Mouse (Mus musculus): ENCODE results near the gene Prr5. TPM values are rescaled to one million over a fixed set of nuclear protein-coding genes. Genes with fewer than 3 reads are reported as not detected.

The Prr5 gene
- polyA plus RNA-seq, 1 experiment from 2014 or later: 65.4 TPM

DNA sequence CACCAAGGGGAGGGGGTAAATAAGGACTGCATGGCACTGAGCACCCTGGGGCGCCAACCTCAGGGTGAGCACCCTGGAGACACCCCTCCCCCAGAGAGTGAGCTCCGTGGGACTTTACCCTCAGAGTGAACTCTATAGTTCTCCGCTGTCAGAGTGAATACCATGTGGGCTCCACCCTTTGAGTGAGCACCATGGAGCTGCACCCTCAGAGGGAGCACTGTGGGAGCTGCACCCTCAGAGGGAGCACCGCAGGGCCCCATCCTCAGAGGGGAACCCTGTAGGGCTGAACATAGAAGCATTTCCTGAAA lies 2.8 kb downstream of the Prr5 start:
- H3K9ac ChIP-seq: no peak overlapping the region
- 59% methylated on average over 4 of the region's 4 CpGs for WGBS

DNA sequence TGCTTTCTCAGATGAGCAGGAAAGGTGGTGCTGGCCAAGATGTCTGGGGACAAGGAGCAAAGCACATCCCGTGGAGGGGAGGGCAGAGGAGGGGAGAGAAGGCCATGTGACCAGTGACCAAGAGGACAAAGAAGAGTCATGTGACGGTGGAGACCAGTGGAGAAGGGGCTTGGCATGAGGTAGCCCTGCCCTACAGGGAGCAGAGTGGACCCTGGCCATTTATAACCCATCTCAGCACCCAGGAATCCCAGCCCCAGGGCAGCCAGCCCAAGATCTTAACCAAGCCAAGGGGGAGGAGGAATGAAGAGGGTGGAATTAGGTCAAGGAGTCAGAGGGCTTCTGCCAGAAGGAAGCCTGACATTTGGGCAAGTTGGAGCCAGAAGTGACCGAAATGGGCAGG lies 3.2 kb downstream of the Prr5 start:
- peak; percentile 12 for ATAC-seq
- Histone ChIP-seq H3K9ac (no peak overlapping the region), H3K27me3 (replicated peaks) (no peaks in the 10 kb centered on the region), H3K9me3 (no peaks in the 10 kb centered on the region), H3K4me1 (replicated peaks) (peaks cover 38% of the 10 kb centered on the region), H3K4me2 (replicated peaks) (peak overlapping the region; percentile 14; the same call in 1 of the 2 replicates), H3K27ac (peak overlapping the region; percentile 54), H3K36me3 (no peaks in the 10 kb centered on the region), H3K4me3 (replicated peaks) (no peak overlapping the region)
- WGBS: 70% methylated on average over 3 of the region's 3 CpGs

More for the DNA sequence above, 2.8 kb downstream of the Prr5 start:
- no peaks in the 10 kb centered on the region for H3K27me3 ChIP-seq (replicated peaks)
- peak; percentile 29 for ATAC-seq
- peaks cover 36% of the 10 kb centered on the region for H3K4me1 ChIP-seq (replicated peaks)
- H3K36me3 ChIP-seq: no peaks in the 10 kb centered on the region
- H3K27ac ChIP-seq: peak overlapping the region; percentile 54
- peak overlapping the region; percentile 14; the same call in 1 of the 2 replicates for H3K4me2 ChIP-seq (replicated peaks)
- no peaks in the 10 kb centered on the region for H3K9me3 ChIP-seq
- no peak overlapping the region for H3K4me3 ChIP-seq (replicated peaks)

DNA sequence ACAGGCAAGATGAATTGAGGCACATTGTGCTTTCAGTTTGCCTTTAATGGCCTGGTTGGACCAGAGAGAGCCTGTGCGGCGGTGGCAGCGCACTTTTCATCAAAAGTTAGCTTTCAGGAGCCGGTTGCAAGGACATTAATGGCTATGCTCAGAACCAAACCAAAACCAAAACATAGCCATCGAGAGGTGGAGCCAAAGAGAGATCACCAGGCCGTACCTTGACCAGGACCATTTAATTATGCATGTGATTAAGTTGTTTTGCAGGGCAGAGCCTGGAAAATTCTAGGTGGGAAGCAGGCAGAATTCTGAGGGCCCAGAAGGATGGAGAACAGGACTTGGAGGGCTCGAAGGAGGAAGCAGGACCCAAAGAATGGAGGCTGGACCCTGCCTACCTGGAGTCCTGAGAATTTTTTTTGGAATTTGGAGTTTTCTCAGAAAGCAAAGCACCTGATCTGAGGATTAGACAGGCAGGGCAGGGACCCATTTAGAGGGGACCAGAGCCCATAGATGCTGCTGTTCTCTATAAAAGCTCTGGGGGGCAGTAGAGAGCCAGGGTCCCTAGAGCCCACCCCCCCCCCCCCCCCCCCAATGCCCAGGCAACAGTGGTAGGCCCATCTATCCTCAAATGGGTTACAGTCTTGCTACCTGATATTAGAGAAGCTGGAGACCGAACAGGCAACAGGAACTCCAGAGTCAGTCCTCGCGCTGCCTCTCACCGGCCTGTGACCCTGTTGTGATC lies 5.1 kb downstream of the Prr5 start:
- peak overlapping the region; percentile 83 for H3K27ac ChIP-seq
- H3K4me2 ChIP-seq (replicated peaks): peak overlapping the region; percentile 43
- no peaks in the 10 kb centered on the region for H3K36me3 ChIP-seq
- peaks cover 38% of the 10 kb centered on the region for H3K4me1 ChIP-seq (replicated peaks)
- no peaks in the 10 kb centered on the region for H3K9me3 ChIP-seq
- peak; percentile 1; the same call in 1 of the 2 replicates for ATAC-seq
- no peaks in the 10 kb centered on the region for H3K27me3 ChIP-seq (replicated peaks)
- H3K9ac ChIP-seq: no peak overlapping the region
- 73% methylated on average over 11 of the region's 11 CpGs for WGBS
- H3K4me3 ChIP-seq (replicated peaks): peak overlapping the region; percentile 20; the same call in 1 of the 2 replicates

DNA sequence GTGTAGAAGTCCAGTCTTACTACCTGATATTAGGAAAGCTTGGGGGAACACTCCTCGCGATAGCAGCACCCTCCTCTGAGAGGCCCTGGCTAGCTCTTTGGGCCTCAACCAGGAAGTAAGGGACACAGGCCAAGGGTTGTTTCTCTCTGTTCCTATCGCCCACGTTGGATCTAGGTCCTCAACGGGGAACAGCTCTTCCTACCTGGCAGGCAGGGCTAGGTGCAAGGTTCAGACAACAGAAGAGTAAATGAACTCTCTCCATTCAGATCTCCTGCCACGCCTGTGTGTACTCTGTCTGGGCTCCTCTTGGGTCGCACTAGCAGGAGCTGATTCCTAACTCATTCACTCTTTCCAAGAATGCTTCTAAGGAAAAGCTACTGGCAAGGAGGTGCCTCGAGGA lies 5.9 kb downstream of the Prr5 start:
- peak overlapping the region; percentile 44 for H3K4me2 ChIP-seq (replicated peaks)
- ATAC-seq: peak; percentile 87
- H3K36me3 ChIP-seq: no peaks in the 10 kb centered on the region
- H3K9me3 ChIP-seq: no peaks in the 10 kb centered on the region
- no peak overlapping the region for H3K4me3 ChIP-seq (replicated peaks)
- peak overlapping the region; percentile 92 for H3K27ac ChIP-seq
- H3K4me1 ChIP-seq (replicated peaks): peaks cover 40% of the 10 kb centered on the region
- 47% methylated on average over 8 of the region's 8 CpGs for WGBS
- H3K27me3 ChIP-seq (replicated peaks): no peaks in the 10 kb centered on the region
- peak overlapping the region; percentile 13; the same call in 1 of the 2 replicates for H3K9ac ChIP-seq

DNA sequence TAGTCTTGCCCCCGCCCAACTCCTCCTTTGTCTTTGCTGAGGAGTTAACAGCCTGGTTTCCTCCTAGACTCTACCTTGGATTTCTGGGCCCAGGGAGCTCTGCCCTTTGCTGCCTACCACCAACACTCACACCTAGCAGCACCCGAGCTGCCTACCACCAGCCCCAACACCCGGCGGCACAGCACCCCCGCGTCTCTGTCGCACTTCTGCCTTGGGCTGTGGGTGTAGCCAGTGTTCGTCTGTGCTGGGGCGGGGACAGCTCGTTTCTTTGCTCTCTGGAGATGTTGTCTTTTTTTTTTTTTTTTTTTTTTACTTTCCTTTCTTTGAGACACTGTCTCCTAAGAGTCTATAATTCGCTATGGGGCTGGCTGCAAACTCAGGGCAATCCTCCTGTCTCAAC lies 8.5 kb downstream of the Prr5 start:
- no peaks in the 10 kb centered on the region for H3K36me3 ChIP-seq
- peak overlapping the region; percentile 10; the same call in 1 of the 2 replicates for H3K27ac ChIP-seq
- H3K4me2 ChIP-seq (replicated peaks): no peak overlapping the region; the same call in 1 of the 2 replicates
- no peak overlapping the region for H3K4me3 ChIP-seq (replicated peaks)
- H3K9me3 ChIP-seq: no peaks in the 10 kb centered on the region
- 47% methylated on average over 11 of the region's 11 CpGs for WGBS
- no peak overlapping the region for H3K9ac ChIP-seq
- H3K4me1 ChIP-seq (replicated peaks): peaks cover 41% of the 10 kb centered on the region
- ATAC-seq: no peak
- no peaks in the 10 kb centered on the region for H3K27me3 ChIP-seq (replicated peaks)

GRCm38 (mm10) chr15:84679090-84679489 lies 9.7 kb downstream of the Prr5 start:
- H3K4me1 ChIP-seq (replicated peaks): peaks cover 50% of the 10 kb centered on the region
- no peak overlapping the region for H3K9ac ChIP-seq
- ATAC-seq: no peak
- no peak overlapping the region for H3K4me3 ChIP-seq (replicated peaks)
- H3K4me2 ChIP-seq (replicated peaks): no peak overlapping the region
- H3K36me3 ChIP-seq: no peaks in the 10 kb centered on the region
- no peaks in the 10 kb centered on the region for H3K9me3 ChIP-seq
- H3K27me3 ChIP-seq (replicated peaks): no peaks in the 10 kb centered on the region
- no peak overlapping the region for H3K27ac ChIP-seq
- 97% methylated on average over 4 of the region's 4 CpGs for WGBS

DNA sequence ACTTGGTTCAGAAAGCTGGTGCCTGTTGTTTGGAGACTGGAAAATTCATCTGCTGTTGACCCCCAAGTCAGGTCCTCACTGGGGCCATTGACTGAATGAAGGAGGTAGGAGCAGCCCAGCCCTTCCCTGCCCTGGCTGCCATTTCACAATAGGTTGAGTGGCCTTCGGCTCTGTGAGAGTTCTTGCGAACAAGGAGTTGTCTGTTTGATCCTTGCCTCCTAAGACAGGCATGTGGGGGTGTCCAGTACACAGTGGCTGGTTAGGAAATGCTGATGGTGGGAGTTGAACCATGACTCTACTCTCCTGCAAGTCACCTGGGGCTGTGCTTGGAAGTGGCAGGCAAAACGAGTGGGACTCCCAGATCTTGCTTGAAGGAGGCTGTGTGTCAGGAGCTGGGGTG lies 10.4 kb downstream of the Prr5 start:
- no peak overlapping the region for H3K4me2 ChIP-seq (replicated peaks)
- WGBS: 73% methylated on average over 3 of the region's 3 CpGs
- no peaks in the 10 kb centered on the region for H3K36me3 ChIP-seq
- no peaks in the 10 kb centered on the region for H3K27me3 ChIP-seq (replicated peaks)
- H3K27ac ChIP-seq: 0 out of 2 replicates have a peak overlapping the region, but pooled peaks have one; percentile 93
- no peak for ATAC-seq
- H3K4me1 ChIP-seq (replicated peaks): peaks cover 57% of the 10 kb centered on the region
- H3K9ac ChIP-seq: no peak overlapping the region
- H3K4me3 ChIP-seq (replicated peaks): no peak overlapping the region
- H3K9me3 ChIP-seq: no peaks in the 10 kb centered on the region

- Histone ChIP-seq H3K27me3 (replicated peaks) (no peaks in the 10 kb centered on the region), H3K27ac (peak overlapping the region; percentile 93), H3K4me1 (replicated peaks) (peaks cover 62% of the 10 kb centered on the region), H3K36me3 (no peaks in the 10 kb centered on the region), H3K9me3 (no peaks in the 10 kb centered on the region), H3K4me2 (replicated peaks) (peak overlapping the region; percentile 75), H3K9ac (peak overlapping the region; percentile 88), H3K4me3 (replicated peaks) (peak overlapping the region; percentile 89)
- peak; percentile 80 for ATAC-seq
- under 1% methylated on average over 71 of the region's 77 CpGs for WGBS
Observed at GRCm38 (mm10) chr15:84680545-84681454, 11.4 kb downstream of the Prr5 start.

- Histone ChIP-seq H3K4me1 (replicated peaks) (peaks cover 54% of the 10 kb centered on the region), H3K9me3 (no peaks in the 10 kb centered on the region), H3K27me3 (replicated peaks) (no peaks in the 10 kb centered on the region), H3K4me3 (replicated peaks) (peak overlapping the region; percentile 89), H3K27ac (peak overlapping the region; percentile 93), H3K4me2 (replicated peaks) (peak overlapping the region; percentile 75), H3K36me3 (no peaks in the 10 kb centered on the region), H3K9ac (peak overlapping the region; percentile 88)
- ATAC-seq: peak; percentile 58
- 4% methylated on average over 19 of the region's 31 CpGs for WGBS
Observed at GRCm38 (mm10) chr15:84681455-84682193, 12.2 kb downstream of the Prr5 start.

GRCm38 (mm10) chr15:84682206-84682605 lies 12.8 kb downstream of the Prr5 start:
- H3K4me1 ChIP-seq (replicated peaks): peaks cover 51% of the 10 kb centered on the region
- no peaks in the 10 kb centered on the region for H3K27me3 ChIP-seq (replicated peaks)
- H3K36me3 ChIP-seq: no peaks in the 10 kb centered on the region
- peak overlapping the region; percentile 93 for H3K27ac ChIP-seq
- WGBS: 56% methylated on average over 3 of the region's 3 CpGs
- no peak for ATAC-seq
- peak overlapping the region; percentile 89 for H3K4me3 ChIP-seq (replicated peaks)
- peak overlapping the region; percentile 75 for H3K4me2 ChIP-seq (replicated peaks)
- H3K9me3 ChIP-seq: no peaks in the 10 kb centered on the region
- H3K9ac ChIP-seq: peak overlapping the region; percentile 88

- Histone ChIP-seq H3K4me3 (replicated peaks) (peak overlapping the region; percentile 89; the same call in 1 of the 2 replicates), H3K4me2 (replicated peaks) (peak overlapping the region; percentile 75)
Observed at GRCm38 (mm10) chr15:84682821-84683220, 13.4 kb downstream of the Prr5 start.

DNA sequence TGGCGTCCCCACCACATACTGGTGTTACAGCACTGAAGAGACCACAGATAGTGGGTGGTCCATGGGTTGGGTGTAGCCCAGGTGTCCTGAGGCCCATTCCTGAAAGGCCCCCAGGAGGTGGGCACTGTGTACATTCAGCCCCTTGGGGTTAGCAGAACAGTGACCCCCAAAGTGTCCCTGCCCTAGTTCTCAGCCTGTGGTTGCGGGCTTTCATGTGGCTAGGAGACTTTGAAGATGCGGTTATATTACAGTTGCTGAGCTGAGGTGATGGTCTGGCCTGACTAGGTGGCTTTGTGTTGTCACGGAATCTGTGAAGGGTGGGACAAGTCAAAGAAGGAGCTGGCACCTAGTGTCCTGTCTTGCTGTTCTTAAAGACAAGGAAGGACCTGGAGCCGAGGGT lies 15.1 kb downstream of the Prr5 start:
- WGBS: 74% methylated on average over 5 of the region's 5 CpGs
- H3K27ac ChIP-seq: no peak overlapping the region
- peaks cover 45% of the 10 kb centered on the region for H3K4me1 ChIP-seq (replicated peaks)
- no peak for ATAC-seq
- H3K4me3 ChIP-seq (replicated peaks): no peak overlapping the region
- H3K36me3 ChIP-seq: peaks cover 9% of the 10 kb centered on the region
- H3K27me3 ChIP-seq (replicated peaks): no peaks in the 10 kb centered on the region
- no peak overlapping the region for H3K9ac ChIP-seq
- no peak overlapping the region for H3K4me2 ChIP-seq (replicated peaks)
- no peaks in the 10 kb centered on the region for H3K9me3 ChIP-seq

More at GRCm38 (mm10) chr15:84682821-84683220, 13.4 kb downstream of the Prr5 start:
- peaks cover 49% of the 10 kb centered on the region for H3K4me1 ChIP-seq (replicated peaks)
- WGBS: 74% methylated on average over 5 of the region's 5 CpGs
- no peaks in the 10 kb centered on the region for H3K36me3 ChIP-seq
- no peaks in the 10 kb centered on the region for H3K9me3 ChIP-seq
- H3K9ac ChIP-seq: peak overlapping the region; percentile 88
- H3K27ac ChIP-seq: peak overlapping the region; percentile 93; the same call in 1 of the 2 replicates
- no peaks in the 10 kb centered on the region for H3K27me3 ChIP-seq (replicated peaks)
- ATAC-seq: no peak

All from intestine, embryonic 15.5 days (tissue).